Mouse (Mus musculus) cerebellum, postnatal 25 days (tissue): ENCODE data around the gene Nudt3.
A peak's percentile ranks its signal among the peaks of the same experiment; 100 is the strongest.

Experiments used
- DNase-seq, 2 experiments: peaks; one replicate each; pipeline ENCODE4 v3.0.0; 2021; ENCODE audit warnings: mixed read lengths in 2 of 2

Gene Nudt3

GRCm38 (mm10) chr17:27596376-27597190 lies 26.7 kb downstream of the Nudt3 start:
- peak in 1 of 2 experiments; percentile 52 for DNase-seq

- peak; percentile 47 to 57 for DNase-seq
Observed at GRCm38 (mm10) chr17:27595659-27596375, 27.5 kb downstream of the Nudt3 start.

- no peak for DNase-seq
Observed at GRCm38 (mm10) chr17:27592565-27592910, 30.8 kb downstream of the Nudt3 start.

- DNase-seq: no peak
Observed at GRCm38 (mm10) chr17:27591826-27592564, 31.3 kb downstream of the Nudt3 start.

GRCm38 (mm10) chr17:27588231-27588630 lies 35.1 kb downstream of the Nudt3 start:
- DNase-seq: no peak

- DNase-seq: peak in 1 of 2 experiments; percentile 67
Observed at GRCm38 (mm10) chr17:27587252-27587651, 36.0 kb downstream of the Nudt3 start.

GRCm38 (mm10) chr17:27586661-27587060 lies 36.6 kb downstream of the Nudt3 start:
- no peak for DNase-seq

- DNase-seq: no peak
Observed at GRCm38 (mm10) chr17:27583185-27583894, 40.0 kb downstream of the Nudt3 start.

- DNase-seq: peak in 1 of 2 experiments; percentile 48
Observed at GRCm38 (mm10) chr17:27580392-27581068, 42.8 kb downstream of the Nudt3 start.

GRCm38 (mm10) chr17:27579816-27580215 lies 43.5 kb downstream of the Nudt3 start:
- DNase-seq: peak; percentile 75 to 82

- DNase-seq: no peak
Observed at GRCm38 (mm10) chr17:27578487-27578886, 44.8 kb downstream of the Nudt3 start.

GRCm38 (mm10) chr17:27577468-27577867 lies 45.8 kb downstream of the Nudt3 start:
- no peak for DNase-seq

GRCm38 (mm10) chr17:27576056-27576455 lies 47.2 kb downstream of the Nudt3 start:
- no peak for DNase-seq

- DNase-seq: no peak
Observed at GRCm38 (mm10) chr17:27575116-27575776, 48.0 kb downstream of the Nudt3 start.

GRCm38 (mm10) chr17:27574470-27575115 lies 48.7 kb downstream of the Nudt3 start:
- peak; percentile 97 to 98 for DNase-seq

- no peak for DNase-seq
Observed at GRCm38 (mm10) chr17:27573772-27574320, 49.4 kb downstream of the Nudt3 start.

GRCm38 (mm10) chr17:27571315-27571714 lies 52.0 kb downstream of the Nudt3 start:
- DNase-seq: no peak

- DNase-seq: peak in 1 of 2 experiments; percentile 61
Observed at GRCm38 (mm10) chr17:27568228-27568627, 55.1 kb downstream of the Nudt3 start.

GRCm38 (mm10) chr17:27565942-27566267 lies 57.4 kb downstream of the Nudt3 start:
- DNase-seq: no peak

- DNase-seq: peak; percentile 99 to 100
Observed at GRCm38 (mm10) chr17:27565163-27565941, 57.9 kb downstream of the Nudt3 start, which contains the start of gene AI413582. TSS of gene AI413582 (minus strand) at chr17:27565756.
